Mouse (Mus musculus) stomach, postnatal 0 days (tissue): Measurements from ENCODE around the gene Pdzd2.

Source experiments
- CTCF ChIP-seq: IDR thresholded peaks from 2 replicates; pipeline ENCODE4 v1.5.1; 2016; ENCODE audit warnings: antibody characterized with exemption, low read depth, mild to moderate bottlenecking, moderate library complexity
- EP300 ChIP-seq: optimal IDR thresholded peaks from 2 replicates; pipeline ENCODE3; 2016; ENCODE audit warnings: antibody characterized with exemption

GRCm38 (mm10) chr15:12438081-12438480 lies 301.6 kb downstream of the Pdzd2 start:
- no peak for TF ChIP-seq CTCF
- TF ChIP-seq EP300: no peak
